Mouse (Mus musculus) spleen, adult 2 months (tissue): Measurements from ENCODE around the gene Usp33.

ENCODE experiments used
- CTCF ChIP-seq: fragments of 200-500 bp; IDR thresholded peaks from 2 replicates; pipeline ENCODE4 v1.5.1; 2011; ENCODE audit warnings: mild to moderate bottlenecking, inconsistent platforms; ENCODE audit not compliant: insufficient read depth, insufficient read length, insufficient replicate concordance; ENCODE audit errors: extremely low read depth
- POLR2A ChIP-seq: fragments of 200-500 bp; IDR thresholded peaks from 2 replicates; pipeline ENCODE4 v1.6.1; 2011; ENCODE audit warnings: low read depth, low read length, inconsistent platforms

DNA sequence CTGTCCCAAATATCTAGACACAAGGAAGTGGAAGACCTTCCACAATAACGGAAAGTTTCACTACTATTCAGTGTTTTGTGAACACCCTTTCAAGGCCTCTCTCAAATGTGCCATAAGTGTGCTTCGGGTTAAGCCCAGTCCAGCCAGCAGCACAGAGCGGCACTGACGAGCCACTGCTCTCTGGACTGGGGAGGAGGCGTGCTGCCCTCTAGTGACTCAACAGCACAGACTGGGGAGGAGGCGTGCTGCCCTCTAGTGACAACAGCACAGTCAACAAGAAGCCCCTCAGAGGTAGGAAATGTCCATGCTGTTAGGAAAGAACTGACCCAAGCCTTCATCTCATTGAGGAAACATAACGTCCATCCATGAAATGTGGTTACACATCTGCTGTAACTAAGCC is 30.7 kb upstream of the Usp33 start:
- peak; percentile 98 for TF ChIP-seq CTCF
- no peak for TF ChIP-seq POLR2A
